Mouse (Mus musculus) kidney, embryonic 16.5 days (tissue): ENCODE results near the gene Sox4. TPM values are rescaled to one million over a fixed set of nuclear protein-coding genes. Genes with fewer than 3 reads are reported as not detected.

Experiments
- ATAC-seq: fragments of 200-750 bp; cut with Nextera tagmentation; 2 replicates; pipeline ENCODE4 v1.8.0; 2017; ENCODE audit warnings: moderate TSS enrichment; ENCODE audit not compliant: low FRiP score, low TSS enrichment
- H3K27ac ChIP-seq: fragments of 300-500 bp; sonication (generic); 2 replicates; pipeline ENCODE4 v1.5.1; 2014; ENCODE audit warnings: low read length
- H3K27me3 ChIP-seq: fragments of 300-500 bp; sonication (generic); 2 replicates; pipeline ENCODE4 v1.6.1; 2014; ENCODE audit warnings: low read length, control low read depth, mixed read lengths; ENCODE audit not compliant: insufficient read depth
- H3K36me3 ChIP-seq: fragments of 300-500 bp; sonication (generic); 2 replicates; pipeline ENCODE4 v1.6.1; 2014; ENCODE audit warnings: low read length, control low read depth, mixed read lengths; ENCODE audit not compliant: insufficient read depth
- H3K4me1 ChIP-seq: fragments of 300-500 bp; sonication (generic); 2 replicates; pipeline ENCODE4 v1.6.1; 2014; ENCODE audit warnings: low read length, control low read depth, mixed read lengths; ENCODE audit not compliant: insufficient read depth
- H3K4me2 ChIP-seq: fragments of 300-500 bp; sonication (generic); replicated peaks from 2 replicates; pipeline ENCODE4 v1.6.1; 2014; ENCODE audit warnings: low read depth, low read length
- H3K4me3 ChIP-seq: fragments of 300-500 bp; sonication (generic); 2 replicates; pipeline ENCODE4 v1.5.1; 2014; ENCODE audit warnings: mild to moderate bottlenecking, low read length
- H3K9ac ChIP-seq: fragments of 300-500 bp; sonication (generic); replicated peaks from 2 replicates; pipeline ENCODE4 v1.6.1; 2014; ENCODE audit warnings: low read length
- H3K9me3 ChIP-seq: fragments of 300-500 bp; sonication (generic); 2 replicates; pipeline ENCODE4 v1.6.1; 2016; ENCODE audit warnings: low read length, control low read depth
- WGBS: fragments of 180-500 bp; shearing (Covaris S2); extraction: QIAGEN DNeasy Blood & Tissue Kit; methylation state at CpG from one replicate; pipeline ENCODE4 v1.1.7; 2014; 5-methylcytosine and 5-hydroxymethylcytosine counted together
- polyA plus RNA-seq: library from polyadenylated mRNA; unstranded; fragments of >200 nt; fragmentation: Nextera tagmentation; extraction: Ambion mirVana; gene quantifications from 2 replicates; pipeline ENCODE4 v1.2.1, GENCODE M21; 2015

The Sox4 gene
- polyA plus RNA-seq, 1 experiment from 2014 or later = 33.4 TPM

DNA sequence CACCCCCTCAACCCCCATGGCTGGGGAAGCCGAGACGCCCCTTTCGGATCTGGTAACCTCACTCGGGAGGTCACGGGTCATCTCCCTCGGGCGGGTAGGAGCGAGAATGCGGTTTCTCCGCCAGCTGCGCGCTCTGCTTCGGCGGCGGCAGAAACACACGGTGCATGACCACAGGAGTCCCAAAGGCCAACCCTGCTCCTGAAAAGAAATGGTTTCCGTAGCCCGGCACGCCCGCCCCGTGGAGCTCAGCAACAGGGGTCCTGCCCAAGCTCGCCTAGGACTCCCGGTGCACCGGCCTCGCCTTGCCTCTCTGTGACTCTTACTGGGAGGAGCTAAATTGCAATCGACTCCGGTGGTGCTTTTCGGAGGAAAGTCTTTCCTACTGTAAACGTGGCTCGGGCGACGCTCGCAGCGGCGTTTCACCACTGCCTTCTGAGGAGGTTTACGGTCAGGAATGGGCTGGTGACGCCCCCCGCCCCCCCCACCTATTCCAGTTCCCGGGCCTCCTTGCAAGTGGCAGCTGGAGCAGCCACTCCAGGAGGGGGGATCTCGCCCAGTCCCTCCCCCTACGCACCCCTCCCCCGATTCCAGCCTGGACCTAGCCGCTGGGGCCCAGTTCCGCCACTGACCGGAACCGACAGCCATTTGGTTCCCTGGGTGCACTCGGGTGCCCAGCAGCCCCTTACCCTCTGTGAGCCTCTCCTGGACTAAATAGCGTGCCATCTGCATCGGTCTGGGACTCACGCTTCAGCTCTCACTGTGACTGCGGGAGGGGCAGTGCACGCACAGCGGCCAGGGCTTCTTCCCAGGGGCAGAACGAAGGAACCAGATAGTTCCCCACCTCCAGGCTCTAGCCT is 4.9 kb upstream of the Sox4 start:
- peaks cover 7% of the 10 kb centered on the region; the same call in 1 of the 2 replicates for H3K4me1 ChIP-seq
- H3K9me3 ChIP-seq = peaks cover 6% of the 10 kb centered on the region; the same call in 1 of the 2 replicates
- H3K4me2 ChIP-seq = peak overlapping the region; percentile 83
- peak overlapping the region; percentile 53 for H3K4me3 ChIP-seq
- H3K36me3 ChIP-seq = no peaks in the 10 kb centered on the region
- H3K27ac ChIP-seq = peak overlapping the region; percentile 97
- under 1% methylated on average over 54 of the region's 54 CpGs for WGBS
- no peaks in the 10 kb centered on the region for H3K27me3 ChIP-seq
- peak overlapping the region; percentile 73 for H3K9ac ChIP-seq
- ATAC-seq = peak; percentile 83

DNA sequence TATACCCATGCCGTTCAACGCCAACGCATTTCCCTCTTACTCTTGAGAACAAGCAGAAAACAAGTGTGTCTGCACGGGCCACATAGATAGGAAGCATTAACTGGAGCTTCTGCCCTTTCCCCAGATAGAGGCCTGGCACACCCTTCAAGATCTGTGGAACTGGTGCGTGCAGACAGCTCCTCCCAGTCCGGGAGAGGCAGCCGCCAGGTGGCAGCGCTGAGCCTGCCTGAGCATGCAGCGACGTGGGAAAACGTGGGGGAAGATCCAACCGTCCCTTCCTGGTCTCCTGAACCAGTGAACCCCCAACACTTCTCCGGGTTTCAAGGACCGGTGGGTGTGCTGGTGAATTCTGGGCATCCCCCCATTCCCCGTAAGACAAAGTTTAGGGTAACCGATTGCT is 4.3 kb upstream of the Sox4 start:
- no peaks in the 10 kb centered on the region for H3K27me3 ChIP-seq
- peak overlapping the region; percentile 83 for H3K4me2 ChIP-seq
- peaks cover 6% of the 10 kb centered on the region; the same call in 1 of the 2 replicates for H3K9me3 ChIP-seq
- H3K4me3 ChIP-seq = peak overlapping the region; percentile 53
- WGBS = 2% methylated on average over 16 of the region's 16 CpGs
- H3K4me1 ChIP-seq = peaks cover 7% of the 10 kb centered on the region; the same call in 1 of the 2 replicates
- ATAC-seq = peak; percentile 55
- no peaks in the 10 kb centered on the region for H3K36me3 ChIP-seq
- peak overlapping the region; percentile 97 for H3K27ac ChIP-seq
- peak overlapping the region; percentile 73 for H3K9ac ChIP-seq

DNA sequence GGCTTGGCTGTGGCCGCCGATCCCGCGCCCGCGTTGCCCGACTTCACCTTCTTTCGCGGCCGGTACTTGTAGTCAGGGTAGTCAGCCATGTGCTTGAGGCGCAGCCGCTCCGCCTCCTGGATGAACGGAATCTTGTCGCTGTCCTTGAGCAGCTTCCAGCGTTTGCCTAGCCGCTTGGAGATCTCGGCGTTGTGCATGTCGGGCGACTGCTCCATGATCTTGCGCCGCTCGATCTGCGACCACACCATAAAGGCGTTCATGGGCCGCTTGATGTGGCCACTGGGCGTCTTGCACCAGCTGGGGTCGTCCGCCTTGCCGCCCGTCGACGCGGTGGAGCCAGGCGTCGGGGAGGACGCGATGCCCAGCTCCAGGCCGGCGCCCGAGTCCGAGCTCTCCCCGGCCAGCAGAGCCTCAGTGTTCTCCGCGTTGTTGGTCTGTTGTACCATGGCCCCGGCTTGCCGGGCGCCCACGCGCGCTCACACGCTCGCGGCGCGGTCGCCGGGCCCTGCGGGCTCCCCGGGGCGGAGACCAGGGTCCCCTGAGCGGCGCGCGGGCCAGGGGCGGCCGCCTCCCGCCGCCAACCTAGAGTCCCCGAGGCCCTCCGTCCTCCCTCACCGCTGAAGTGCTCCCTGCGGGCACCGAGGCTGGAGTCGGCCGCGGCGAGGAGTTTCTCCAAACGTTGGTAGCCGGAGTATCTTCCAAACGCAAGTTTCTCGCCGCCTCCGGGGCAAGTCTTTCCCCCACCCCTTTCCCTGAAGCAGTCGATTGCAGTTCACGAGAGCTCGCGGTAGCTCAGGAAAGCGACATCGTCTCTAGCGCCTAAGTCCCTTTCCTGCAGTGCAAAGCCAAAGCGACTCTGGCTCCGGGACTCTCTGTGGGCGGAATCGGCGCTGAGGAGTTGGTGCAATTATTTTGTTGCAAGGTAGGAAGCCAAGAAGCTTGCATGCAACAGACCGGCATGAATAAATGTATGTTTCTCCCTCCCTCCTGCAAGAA is 639 bp downstream of the Sox4 start:
- Histone ChIP-seq H3K36me3 (no peaks in the 10 kb centered on the region), H3K4me2 (peak overlapping the region; percentile 63), H3K27ac (peak overlapping the region; percentile 100), H3K9ac (peak overlapping the region; percentile 99), H3K9me3 (no peaks in the 10 kb centered on the region), H3K27me3 (no peaks in the 10 kb centered on the region), H3K4me3 (peak overlapping the region; percentile 98), H3K4me1 (peaks cover 17% of the 10 kb centered on the region)
- ATAC-seq = peak; percentile 24; the same call in 1 of the 2 replicates
- under 1% methylated on average over 97 of the region's 98 CpGs for WGBS

DNA sequence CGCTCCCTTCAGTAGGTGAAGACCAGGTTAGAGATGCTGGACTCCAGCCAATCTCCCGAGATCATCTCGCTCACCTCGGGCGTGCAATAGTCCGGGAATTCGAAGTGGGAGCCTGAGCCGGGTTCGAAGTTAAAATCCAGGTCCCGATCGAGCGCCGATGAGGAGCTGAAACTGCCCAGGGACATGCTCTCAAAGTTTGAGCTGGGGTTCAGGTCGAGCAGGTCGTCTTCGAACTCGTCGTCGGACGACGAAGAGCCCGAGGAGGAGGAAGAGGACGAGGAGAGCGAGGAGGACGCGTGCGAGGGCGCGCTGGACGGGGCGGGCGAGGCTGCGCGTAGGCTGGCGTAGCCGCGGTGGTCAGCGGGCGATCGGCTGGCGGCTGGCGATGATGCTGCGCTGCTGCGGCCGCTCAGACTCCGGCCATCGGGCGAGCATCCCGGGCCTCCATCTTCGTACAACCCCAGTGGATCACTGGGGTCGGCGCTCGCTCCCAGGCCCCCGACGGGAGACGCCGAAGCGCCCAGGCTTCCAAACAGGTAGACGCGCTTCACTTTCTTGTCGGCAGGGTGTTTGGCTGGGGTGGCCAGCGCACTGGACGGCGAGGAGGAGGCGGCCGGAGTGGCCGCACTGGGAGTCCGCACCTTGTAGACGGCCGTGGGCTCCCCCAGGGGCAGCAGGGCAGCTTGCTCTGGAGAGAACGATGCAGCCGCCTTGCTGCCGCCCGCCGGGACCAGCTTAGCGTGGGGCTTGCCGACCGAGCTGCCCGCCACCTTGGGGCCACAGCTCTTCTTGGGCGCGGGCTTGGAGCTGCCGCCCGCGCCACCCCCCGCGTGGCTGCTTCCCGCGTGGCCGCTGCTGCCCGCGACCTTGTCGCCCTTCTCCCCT is 1.6 kb downstream of the Sox4 start:
- Histone ChIP-seq H3K9me3 (no peaks in the 10 kb centered on the region), H3K4me3 (peak overlapping the region; percentile 98), H3K9ac (peak overlapping the region; percentile 99), H3K27ac (peak overlapping the region; percentile 100), H3K4me1 (peaks cover 23% of the 10 kb centered on the region), H3K27me3 (no peaks in the 10 kb centered on the region), H3K36me3 (no peaks in the 10 kb centered on the region), H3K4me2 (peak overlapping the region; percentile 63)
- ATAC-seq = no peak; the same call in 1 of the 2 replicates
- WGBS = under 1% methylated on average over 92 of the region's 92 CpGs

DNA sequence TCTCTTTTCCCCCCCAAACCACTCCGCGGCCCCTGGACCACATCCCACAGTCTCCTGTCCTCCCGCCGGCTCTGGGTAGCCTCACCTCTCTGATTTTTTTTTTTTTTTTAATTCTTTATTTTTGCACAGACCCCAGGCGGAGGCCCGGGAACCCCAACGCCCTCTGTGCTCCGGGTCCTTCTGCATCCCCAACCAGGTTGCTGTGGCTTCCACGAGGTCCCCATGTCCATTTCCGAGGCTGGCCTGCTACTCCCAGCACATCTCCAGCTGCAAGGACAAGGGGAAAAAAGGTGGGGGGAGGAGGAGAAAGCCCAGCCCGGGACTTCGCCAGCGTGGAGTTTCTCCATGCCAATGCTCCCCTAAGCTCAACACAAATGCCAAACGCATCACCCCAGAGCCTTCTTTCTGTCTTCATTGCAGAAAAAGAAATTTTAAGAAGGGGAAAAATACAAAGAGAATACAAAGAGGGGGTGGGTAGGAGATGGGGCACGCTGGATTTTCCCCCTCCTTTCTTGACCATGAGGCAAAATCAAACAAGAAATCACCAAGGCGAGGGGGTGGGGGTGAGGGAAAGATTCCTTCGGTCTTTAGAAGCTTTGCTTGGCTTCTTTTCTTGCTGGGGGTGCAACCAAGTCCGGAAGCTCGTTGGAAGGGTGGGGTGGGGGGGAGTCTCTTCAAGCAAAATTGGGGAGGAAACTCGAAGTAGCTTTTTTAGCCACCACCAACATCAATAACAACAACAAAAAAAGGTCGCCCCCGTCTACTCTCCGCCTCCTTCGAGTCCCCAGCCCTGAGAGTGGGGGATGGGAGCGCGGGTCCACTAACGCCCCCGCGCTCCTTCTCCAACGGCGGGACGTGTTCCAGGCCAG is 2.7 kb downstream of the Sox4 start:
- ATAC-seq = no peak
- Histone ChIP-seq H3K27me3 (no peaks in the 10 kb centered on the region), H3K9me3 (no peaks in the 10 kb centered on the region), H3K36me3 (no peaks in the 10 kb centered on the region), H3K9ac (peak overlapping the region; percentile 99), H3K4me3 (peak overlapping the region; percentile 98), H3K27ac (peak overlapping the region; percentile 100), H3K4me1 (peaks cover 26% of the 10 kb centered on the region), H3K4me2 (peak overlapping the region; percentile 63)
- WGBS = under 1% methylated on average over 32 of the region's 32 CpGs

DNA sequence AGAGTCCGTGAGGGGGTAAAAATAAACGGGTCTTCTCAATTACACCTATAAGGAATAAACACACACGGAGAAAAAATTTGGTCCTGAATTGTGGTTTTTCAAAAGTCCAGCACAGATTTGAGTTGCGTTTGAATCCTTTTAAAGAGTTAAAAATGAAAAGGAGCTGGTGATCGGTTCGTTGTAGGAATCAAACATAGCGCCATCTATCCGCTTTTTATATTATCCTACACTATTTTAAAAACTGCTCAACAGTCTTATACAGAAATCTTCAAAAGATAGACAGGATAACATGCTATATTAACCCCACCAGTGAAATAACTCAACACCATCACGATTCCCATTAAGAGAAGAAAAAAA is 3.3 kb downstream of the Sox4 start:
- no peak for ATAC-seq
- no peaks in the 10 kb centered on the region for H3K9me3 ChIP-seq

DNA sequence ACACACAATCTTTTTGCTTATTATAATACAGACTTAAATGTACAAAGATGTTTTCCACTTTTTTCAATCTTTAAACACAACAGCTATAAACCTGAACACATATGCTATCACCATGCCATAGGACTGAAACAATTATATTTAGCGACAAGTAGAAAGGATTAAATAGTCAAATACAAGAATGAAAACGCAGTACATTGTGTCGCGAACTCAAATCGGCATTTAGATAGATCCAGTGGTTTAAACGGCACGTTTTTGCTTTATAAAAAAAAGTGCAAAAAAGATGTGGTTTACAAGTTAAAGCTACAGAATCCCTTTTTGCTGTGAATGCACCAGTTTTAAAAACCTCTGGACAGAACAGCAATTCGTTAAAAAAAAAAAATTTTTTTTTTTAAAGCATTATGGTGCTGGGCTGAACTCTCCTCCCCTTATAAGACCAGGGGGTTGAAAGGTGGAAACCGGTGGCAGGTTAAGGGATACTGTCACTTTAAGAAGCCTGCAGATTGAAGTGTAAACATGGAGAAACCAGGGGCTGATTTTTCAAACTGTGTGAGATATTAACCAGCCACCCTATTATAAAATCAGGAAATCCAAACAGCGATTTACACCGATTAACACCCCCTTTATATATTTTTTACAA is 4.1 kb downstream of the Sox4 start:
- H3K27me3 ChIP-seq = no peaks in the 10 kb centered on the region
- H3K4me3 ChIP-seq = peak overlapping the region; percentile 58
- H3K9me3 ChIP-seq = no peaks in the 10 kb centered on the region
- H3K4me1 ChIP-seq = peaks cover 26% of the 10 kb centered on the region
- peak overlapping the region; percentile 29; the same call in 1 of the 2 replicates for H3K27ac ChIP-seq
- H3K9ac ChIP-seq = peak overlapping the region; percentile 63
- WGBS = 4% methylated on average over 11 of the region's 11 CpGs
- H3K4me2 ChIP-seq = peak overlapping the region; percentile 66
- H3K36me3 ChIP-seq = 0 out of 2 replicates have a peak, but pooled peaks cover 3% of the 10 kb centered on the region
- no peak for ATAC-seq

More for the DNA sequence above, 3.3 kb downstream of the Sox4 start:
- Histone ChIP-seq H3K4me1 (peaks cover 26% of the 10 kb centered on the region), H3K36me3 (0 out of 2 replicates have a peak, but pooled peaks cover 3% of the 10 kb centered on the region), H3K9ac (peak overlapping the region; percentile 99), H3K4me2 (peak overlapping the region; percentile 63), H3K27me3 (no peaks in the 10 kb centered on the region), H3K27ac (peak overlapping the region; percentile 100), H3K4me3 (peak overlapping the region; percentile 98)
- WGBS = 0% methylated on average over 9 of the region's 9 CpGs

DNA sequence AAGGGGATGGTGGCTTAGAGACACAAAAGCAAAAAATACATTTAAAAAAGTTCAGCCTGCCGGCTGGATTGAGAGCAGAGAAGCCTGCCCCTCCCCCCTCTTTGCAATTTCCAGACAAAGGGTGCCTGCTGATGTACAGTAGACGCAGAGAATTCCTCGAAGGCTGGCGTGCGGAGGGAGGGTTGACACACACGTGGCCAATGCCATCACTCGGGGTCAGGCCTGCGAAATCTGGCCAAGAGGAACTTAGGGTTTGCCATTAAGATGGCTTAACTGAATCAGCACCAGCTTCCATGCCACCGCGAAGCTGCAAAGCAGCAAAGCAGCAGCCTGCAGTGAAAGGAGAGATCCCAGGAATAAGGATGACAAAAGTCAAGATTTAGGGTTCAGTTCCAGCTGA is 5.0 kb downstream of the Sox4 start:
- Histone ChIP-seq H3K4me3 (peak overlapping the region; percentile 39), H3K36me3 (0 out of 2 replicates have a peak, but pooled peaks cover 3% of the 10 kb centered on the region), H3K4me2 (peak overlapping the region; percentile 66), H3K27ac (peak overlapping the region; percentile 73), H3K9ac (peak overlapping the region; percentile 59), H3K27me3 (no peaks in the 10 kb centered on the region), H3K4me1 (peaks cover 21% of the 10 kb centered on the region), H3K9me3 (no peaks in the 10 kb centered on the region)
- ATAC-seq = 0 out of 2 replicates have a peak, but pooled peaks have one; percentile 6
- WGBS = 3% methylated on average over 10 of the region's 10 CpGs
